Comparison of ENCODE assay signal across 8 mouse cellular contexts in genomic region chr10:61759869-61760268, GRCm38 (mm10). TPM values are rescaled to one million over a fixed set of nuclear protein-coding genes. Genes with fewer than 3 reads are reported as not detected.
DNase-seq lines count a peak whose midpoint lies in the region; ATAC-seq and TF ChIP-seq lines count a peak whose summit lies in the region.
"Had no signal": no experiment of that assay in that cellular context is flagged by ENCODE, and none has a peak within 500 bp of the region (broad histone marks: within the 10 kb centered on the region; RNA-seq: fewer than 3 reads in every experiment).

No protein-coding gene starts in this region.

- H3K4me1 ChIP-seq in limb, embryonic 14.5 days (ENCODE audit: control insufficient read depth, insufficient read depth, low read length), result no peaks in the 10 kb centered on the region
- peaks cover 5% of the 10 kb centered on the region; the same call in 1 of the 2 replicates for H3K4me1 ChIP-seq in forebrain, embryonic 15.5 days

- H3K9ac ChIP-seq in limb, embryonic 14.5 days (ENCODE audit: low read depth, low read length, severe bottlenecking), result no peak overlapping the region
- no peak overlapping the region for H3K9ac ChIP-seq in forebrain, embryonic 15.5 days (replicated peaks)
- H3K9ac ChIP-seq: liver, postnatal 0 days had no signal

- no peaks in the 10 kb centered on the region for H3K9me3 ChIP-seq in limb, embryonic 14.5 days (ENCODE audit: control insufficient read depth, low read length)
- H3K9me3 ChIP-seq in forebrain, embryonic 15.5 days, result no peaks in the 10 kb centered on the region

- peaks cover 29% of the 10 kb centered on the region for H3K36me3 ChIP-seq in limb, embryonic 14.5 days (ENCODE audit: control insufficient read depth, insufficient read depth, low read length)
- H3K36me3 ChIP-seq in forebrain, embryonic 15.5 days, result peaks cover 25% of the 10 kb centered on the region

- H3K4me2 ChIP-seq in limb, embryonic 14.5 days (replicated peaks; ENCODE audit: low read depth, low read length, severe bottlenecking), result no peak overlapping the region
- H3K4me2 ChIP-seq in forebrain, embryonic 15.5 days (replicated peaks), result no peak overlapping the region

- TF ChIP-seq POLR2A in limb, embryonic 14.5 days (IDR thresholded peaks at IDR 0.05; ENCODE audit: borderline replicate concordance, extremely low read depth, insufficient read depth, insufficient read length), result no peak

- no peaks in the 10 kb centered on the region for H3K27me3 ChIP-seq in limb, embryonic 14.5 days (ENCODE audit: control insufficient read depth, insufficient read depth, low read length)
- no peaks in the 10 kb centered on the region for H3K27me3 ChIP-seq in forebrain, embryonic 15.5 days

- ATAC-seq in limb, embryonic 14.5 days (ENCODE audit: low FRiP score, low read depth), result peak; percentile 69
- no peak for ATAC-seq in megakaryocyte-erythroid progenitor cell, adult 5-6 weeks (replicated peaks; ENCODE audit: low FRiP score, low TSS enrichment, poor library complexity, severe bottlenecking)
- no peak for ATAC-seq in forebrain, embryonic 15.5 days (replicated peaks)
- ATAC-seq: liver, postnatal 0 days had no signal

- DNase-seq in urinary bladder, postnatal 14 days (ENCODE audit: low spot score), result peak; percentile 16
- no peak for DNase-seq in urinary bladder, postnatal 25 days (ENCODE audit: low spot score)
- peak; percentile 34 for DNase-seq in heart, adult 8-10 months (ENCODE audit: low spot score)
- DNase-seq in limb, embryonic 14.5 days (ENCODE audit: low spot score), result no peak
- no peak for DNase-seq in right cerebral cortex, postnatal 14 days
- DNase-seq: liver, postnatal 0 days had no signal

- H3K27ac ChIP-seq in limb, embryonic 14.5 days (replicated peaks; ENCODE audit: low read depth, low read length), result no peak overlapping the region
- H3K27ac ChIP-seq in forebrain, embryonic 15.5 days (replicated peaks), result no peak overlapping the region

- 64% methylated on average over 6 of the region's 6 CpGs for WGBS in limb, embryonic 14.5 days
- WGBS in forebrain, embryonic 15.5 days, result 85% methylated on average over 6 of the region's 6 CpGs

- H3K4me3 ChIP-seq in limb, embryonic 14.5 days (replicated peaks; ENCODE audit: low read length), result no peak overlapping the region
- no peak overlapping the region for H3K4me3 ChIP-seq in forebrain, embryonic 15.5 days

RNA-seq across cellular contexts. Expression of gene H2afy2, which starts 24.1 kb away (rescaled TPM):
- total RNA-seq in heart, adult 8-10 months (2022), result 1 to 10 TPM; 3.7 to 5.2 (median 4.6) TPM
- polyA plus RNA-seq in limb, embryonic 14.5 days (2012; rRNA removed), result 87.8 and 90.3 TPM in 2 replicates
- 111 and 138 TPM in 2 replicates for polyA plus RNA-seq in limb, embryonic 14.5 days (2014; fragmentation: Nextera tagmentation; extraction: Ambion mirVana)
- total RNA-seq in megakaryocyte-erythroid progenitor cell, adult 5-6 weeks (2014; fragmentation: Nextera tagmentation), result not detected in 2 replicates
- total RNA-seq in megakaryocyte-erythroid progenitor cell, adult 5-6 weeks (2017), result not detected in 2 replicates
- polyA plus RNA-seq in forebrain, embryonic 15.5 days (2015; fragmentation: Nextera tagmentation; extraction: Ambion mirVana), result 312 TPM in 2 replicates

RNA-seq across cellular contexts. Expression of gene Aifm2, which starts 44.8 kb away (rescaled TPM):
- total RNA-seq in heart, adult 8-10 months (2022), result 10 to 100 TPM; 21.1 to 29.9 (median 25.6) TPM
- 14.9 and 17.3 TPM in 2 replicates for polyA plus RNA-seq in limb, embryonic 14.5 days (2012; rRNA removed)
- 12.9 and 14.1 TPM in 2 replicates for polyA plus RNA-seq in limb, embryonic 14.5 days (2014; fragmentation: Nextera tagmentation; extraction: Ambion mirVana)
- total RNA-seq in megakaryocyte-erythroid progenitor cell, adult 5-6 weeks (2014; fragmentation: Nextera tagmentation), result 2.3 and 2.4 TPM in 2 replicates
- total RNA-seq in megakaryocyte-erythroid progenitor cell, adult 5-6 weeks (2017), result 3.3 and 6.8 TPM in 2 replicates
- 5.2 and 6.7 TPM in 2 replicates for polyA plus RNA-seq in forebrain, embryonic 15.5 days (2015; fragmentation: Nextera tagmentation; extraction: Ambion mirVana)

Comparison
In these comparisons a context has a peak if more than half of its experiments do, and no peak if none do; other contexts are left out.
1. DNase-seq: peak in urinary bladder, postnatal 14 days (single experiment) and heart, adult 8-10 months (single experiment); none in urinary bladder, postnatal 25 days (single experiment), limb, embryonic 14.5 days (single experiment) and right cerebral cortex, postnatal 14 days (single experiment).
2. RNA of gene H2afy2, which starts 24.1 kb away (total RNA-seq): 3.7 to 5.2 TPM in heart, adult 8-10 months; not detected in megakaryocyte-erythroid progenitor cell, adult 5-6 weeks; every median in the first group is over 4 times any median in the second.